ENCODE assay signal across 19 mouse cellular contexts in the genomic region with DNA sequence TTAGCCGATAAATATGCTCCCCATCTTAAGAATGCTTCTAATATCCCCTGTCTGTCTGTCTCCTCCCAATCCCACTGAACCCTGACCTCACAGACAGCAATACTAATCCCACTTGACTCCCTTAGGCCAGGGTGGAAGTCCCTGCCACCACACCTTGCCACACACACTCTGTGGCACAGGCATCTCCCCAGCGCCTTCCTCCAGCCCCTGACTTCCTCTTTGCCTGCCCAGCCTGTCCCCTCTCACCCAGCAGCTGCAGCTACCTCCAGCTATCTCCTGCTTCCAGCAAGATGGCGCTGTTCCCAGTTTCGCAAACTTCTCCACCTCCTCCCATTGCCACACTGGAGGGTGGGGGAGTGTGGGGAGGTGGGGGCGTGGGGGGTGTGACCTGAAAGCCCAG. TPM values are rescaled to one million over a fixed set of nuclear protein-coding genes. Genes with fewer than 3 reads are reported as not detected.
A peak's percentile ranks its signal among the peaks of the same experiment; 100 is the strongest.
DNase-seq lines count a peak whose midpoint lies in the region; ATAC-seq and TF ChIP-seq lines count a peak whose summit lies in the region.
"Had no signal": no experiment of that assay in that cellular context is flagged by ENCODE, and none has a peak within 500 bp of the region (broad histone marks: within the 10 kb centered on the region; RNA-seq: fewer than 3 reads in every experiment).

No protein-coding gene starts in this region.

- H3K4me3 ChIP-seq in hindbrain, postnatal 0 days (ENCODE audit: low read length) = no peak overlapping the region
- no peak overlapping the region for H3K4me3 ChIP-seq in hindbrain, embryonic 11.5 days (ENCODE audit: low read depth, low read length)
- H3K4me3 ChIP-seq: embryonic facial prominence, embryonic 10.5 days; heart, embryonic 15.5 days; limb, embryonic 15.5 days; stomach, embryonic 15.5 days had no signal

- H3K4me1 ChIP-seq in hindbrain, postnatal 0 days (ENCODE audit: insufficient read depth, low read length) = no peaks in the 10 kb centered on the region
- H3K4me1 ChIP-seq in hindbrain, embryonic 11.5 days (replicated peaks; ENCODE audit: control insufficient read depth, insufficient read depth, low read length) = no peaks in the 10 kb centered on the region
- H3K4me1 ChIP-seq: stomach, embryonic 15.5 days had no signal

- H3K9me3 ChIP-seq in hindbrain, postnatal 0 days (ENCODE audit: low read length) = no peaks in the 10 kb centered on the region
- H3K9me3 ChIP-seq in hindbrain, embryonic 11.5 days (ENCODE audit: control insufficient read depth, low read length) = no peaks in the 10 kb centered on the region
- H3K9me3 ChIP-seq: embryonic facial prominence, embryonic 10.5 days; heart, embryonic 15.5 days; limb, embryonic 15.5 days; stomach, embryonic 15.5 days had no signal

- DNase-seq in hindbrain, postnatal 0 days (ENCODE audit: low spot score) = no peak
- no peak for DNase-seq in hindbrain, embryonic 11.5 days (ENCODE audit: low spot score)
- peak; percentile 30 for DNase-seq in right cerebral cortex, postnatal 14 days
- DNase-seq in right cerebral cortex, adult 2 months (ENCODE audit: low spot score in 2 of 2) = no peak
- peak; percentile 21 for DNase-seq in lung, postnatal 25 days (ENCODE audit: low spot score)
- DNase-seq in ovary, postnatal 14 days (ENCODE audit: low spot score) = no peak
- DNase-seq in urinary bladder, postnatal 10 days (ENCODE audit: low spot score) = no peak
- DNase-seq in right cerebral cortex, adult 18-20 months = no peak
- DNase-seq: kidney, adult 2 months; thymus, postnatal 14 days had no signal

- H3K36me3 ChIP-seq in hindbrain, postnatal 0 days (ENCODE audit: insufficient read depth, low read length) = no peaks in the 10 kb centered on the region
- no peaks in the 10 kb centered on the region for H3K36me3 ChIP-seq in hindbrain, embryonic 11.5 days (ENCODE audit: control insufficient read depth, insufficient read depth, low read length)
- H3K36me3 ChIP-seq: embryonic facial prominence, embryonic 10.5 days; heart, embryonic 15.5 days; limb, embryonic 15.5 days; stomach, embryonic 15.5 days had no signal

- ATAC-seq in hindbrain, postnatal 0 days = no peak
- ATAC-seq in hindbrain, embryonic 11.5 days (ENCODE audit: low FRiP score) = no peak
- ATAC-seq: hindbrain, embryonic 16.5 days had no signal

- H3K27ac ChIP-seq in hindbrain, postnatal 0 days = no peak overlapping the region
- no peak overlapping the region for H3K27ac ChIP-seq in hindbrain, embryonic 11.5 days (ENCODE audit: low read depth, low read length)
- H3K27ac ChIP-seq: embryonic facial prominence, embryonic 10.5 days; heart, embryonic 15.5 days; limb, embryonic 15.5 days; stomach, embryonic 15.5 days had no signal

- no peaks in the 10 kb centered on the region for H3K27me3 ChIP-seq in hindbrain, postnatal 0 days (ENCODE audit: insufficient read depth, low read length)
- no peaks in the 10 kb centered on the region; the same call in 1 of the 2 replicates for H3K27me3 ChIP-seq in hindbrain, embryonic 11.5 days (ENCODE audit: control insufficient read depth, insufficient read depth, low read length)
- H3K27me3 ChIP-seq: limb, embryonic 15.5 days; stomach, embryonic 15.5 days had no signal

- WGBS in hindbrain, postnatal 0 days = 41% methylated on average over 5 of the region's 5 CpGs
- 33% methylated on average over 5 of the region's 5 CpGs for WGBS in hindbrain, embryonic 11.5 days

- no peak overlapping the region for H3K4me2 ChIP-seq in hindbrain, postnatal 0 days (ENCODE audit: low read depth, low read length)
- no peak overlapping the region for H3K4me2 ChIP-seq in hindbrain, embryonic 11.5 days (replicated peaks; ENCODE audit: low read depth, low read length)
- H3K4me2 ChIP-seq: heart, embryonic 15.5 days; limb, embryonic 15.5 days; stomach, embryonic 15.5 days had no signal

- peak; percentile 32 for TF ChIP-seq CTCF in hindbrain, postnatal 0 days (IDR thresholded peaks at IDR 0.05; ENCODE audit: low read depth)

- no peak overlapping the region for H3K9ac ChIP-seq in hindbrain, postnatal 0 days (replicated peaks; ENCODE audit: low read length)
- H3K9ac ChIP-seq in hindbrain, embryonic 11.5 days (ENCODE audit: low read depth, low read length) = no peak overlapping the region
- H3K9ac ChIP-seq: heart, embryonic 15.5 days; limb, embryonic 15.5 days; stomach, embryonic 15.5 days had no signal

RNA-seq across cellular contexts. Expression of a gene that starts 3.9 kb away (rescaled TPM):
- not detected in 2 replicates for total RNA-seq in hindbrain, postnatal 0 days (2014; rRNA removed)
- polyA plus RNA-seq in hindbrain, postnatal 0 days (2015; fragmentation: Nextera tagmentation; extraction: Ambion mirVana) = not detected in 2 replicates
- polyA plus RNA-seq in hindbrain, embryonic 11.5 days (2014; fragmentation: Nextera tagmentation; extraction: Ambion mirVana) = not detected in 2 replicates
- total RNA-seq: gastrocnemius, postnatal 4 days; layer of hippocampus, adult 8-10 months had no signal
- polyA plus RNA-seq: C2C12; embryonic facial prominence, embryonic 10.5 days; heart, embryonic 15.5 days; hindbrain, embryonic 16.5 days; limb, embryonic 15.5 days; small intestine, adult 2 months; stomach, embryonic 15.5 days had no signal

RNA-seq across cellular contexts. Expression of a gene that starts 21.3 kb away (rescaled TPM):
- 248 and 251 TPM in 2 replicates for total RNA-seq in hindbrain, postnatal 0 days (2014; rRNA removed)
- 155 TPM in 2 replicates for polyA plus RNA-seq in hindbrain, postnatal 0 days (2015; fragmentation: Nextera tagmentation; extraction: Ambion mirVana)
- 8.0 and 9.2 TPM in 2 replicates for polyA plus RNA-seq in hindbrain, embryonic 11.5 days (2014; fragmentation: Nextera tagmentation; extraction: Ambion mirVana)
- total RNA-seq: gastrocnemius, postnatal 4 days had no signal
- polyA plus RNA-seq: C2C12 had no signal

RNA-seq across cellular contexts. Expression of a gene that starts 40.8 kb away (rescaled TPM):
- 7.4 and 15.4 TPM in 2 replicates for total RNA-seq in hindbrain, postnatal 0 days (2014; rRNA removed)
- polyA plus RNA-seq in hindbrain, postnatal 0 days (2015; fragmentation: Nextera tagmentation; extraction: Ambion mirVana) = 6.2 and 7.9 TPM in 2 replicates
- polyA plus RNA-seq in hindbrain, embryonic 11.5 days (2014; fragmentation: Nextera tagmentation; extraction: Ambion mirVana) = 0.71 and 1.4 TPM in 2 replicates
- polyA plus RNA-seq: C2C12 had no signal

Comparison
In these comparisons a context has a peak if more than half of its experiments do, and no peak if none do; other contexts are left out.
1. DNase-seq: peak in right cerebral cortex, postnatal 14 days (single experiment) and lung, postnatal 25 days (single experiment); none in hindbrain, postnatal 0 days (single experiment), hindbrain, embryonic 11.5 days (single experiment), right cerebral cortex, adult 2 months (0 of 2), ovary, postnatal 14 days (single experiment), urinary bladder, postnatal 10 days (single experiment) and right cerebral cortex, adult 18-20 months (single experiment).
2. RNA of a gene that starts 21.3 kb away (polyA plus RNA-seq): 155 TPM in hindbrain, postnatal 0 days; 8.0 to 9.2 TPM in hindbrain, embryonic 11.5 days; every median in the first group is over 10 times any median in the second.